Mouse (Mus musculus) adrenal gland, postnatal 4 days (tissue): Measurements from ENCODE around the gene Lrrc26. TPM values are rescaled to one million over a fixed set of nuclear protein-coding genes. Genes with fewer than 3 reads are reported as not detected.
"Not testable (repeated sequence)": the region's sequence is repeated elsewhere in the genome, so short reads cannot be mapped to it uniquely, and the experiment has no call there.

Experiments used
- DNase-seq, 2 experiments: peaks; one replicate each; pipeline ENCODE4 v3.0.0; 2021 to 2022; ENCODE audit warnings: low spot score in 2 of 2, mixed read lengths in 2 of 2
- long read RNA-seq, 2 experiments: library from polyadenylated mRNA; stranded (forward); transcript quantifications; one replicate each; pipeline ENCODE4 v2.0.0; 2021
- total RNA-seq, 2 experiments: library from RNA; stranded (reverse); gene quantifications; 2 replicates each; pipeline ENCODE4 v1.2.3; 2021

Lrrc26 gene
- total RNA-seq = not detected
- long read RNA-seq, experiment 1 = 0 reads
- long read RNA-seq, experiment 2 = 0 reads

DNA sequence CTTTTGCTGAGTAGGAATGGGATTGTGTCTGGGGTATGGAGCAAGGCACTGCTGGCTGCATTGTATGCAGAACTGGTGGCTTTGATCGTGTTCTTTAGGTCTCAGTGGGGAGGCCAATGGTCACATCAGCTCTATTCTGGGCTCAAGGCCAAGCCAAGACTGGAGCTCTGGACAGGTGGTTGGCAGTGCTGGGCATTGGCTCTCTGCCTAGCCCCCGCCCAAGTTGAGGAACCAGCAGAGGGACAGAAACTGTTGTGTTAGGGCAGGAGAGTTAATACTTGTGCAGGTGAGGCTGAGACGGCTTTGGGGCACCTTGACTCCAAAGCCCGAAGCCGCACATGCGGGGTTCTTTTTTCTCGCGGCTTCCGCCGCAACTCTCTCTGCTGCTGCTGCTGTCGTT lies at the start of gene Lrrc26:
TSS of gene Lrrc26 (plus strand) at position 265 of the 400 bp plus-strand sequence.
- no peak for DNase-seq

GRCm38 (mm10) chr2:25240310-25240709 lies 49.4 kb upstream of the Lrrc26 start:
- no peak for DNase-seq

DNA sequence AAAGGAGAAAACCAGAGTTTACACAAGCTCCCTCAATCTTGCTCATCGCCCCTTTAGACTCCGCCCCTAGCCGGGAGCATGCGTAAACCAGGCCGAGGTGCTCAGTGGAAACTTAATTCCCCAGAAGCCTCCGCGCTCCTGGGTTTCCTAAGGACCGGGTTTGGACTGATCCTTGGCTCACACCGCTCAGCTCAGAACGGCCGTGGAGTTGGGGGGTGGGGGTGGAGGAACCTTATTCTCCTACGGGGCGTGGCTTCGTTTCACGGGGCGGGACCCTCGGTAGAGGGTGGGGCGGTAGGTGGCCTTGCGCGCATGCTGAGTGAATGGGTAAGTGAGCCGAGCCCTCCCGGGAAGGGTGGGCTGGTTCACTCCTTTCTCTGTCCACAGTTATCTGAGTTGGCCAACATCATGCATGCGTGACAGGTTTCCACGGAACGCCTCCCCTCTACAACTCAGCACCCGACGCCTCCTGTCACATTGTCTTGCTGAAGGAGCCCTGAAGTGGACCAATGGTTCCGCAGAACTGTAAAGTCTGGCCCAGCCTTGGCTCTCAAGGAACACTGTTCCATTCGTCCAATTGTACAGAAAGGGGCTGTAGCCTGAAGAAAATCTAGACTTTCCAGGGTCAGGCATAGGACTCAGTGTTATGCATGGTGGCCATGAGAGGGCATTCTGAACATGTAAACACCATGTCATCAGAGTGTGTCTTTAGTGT lies 48.8 kb upstream of the Lrrc26 start:
- DNase-seq = peak; percentile 32 to 49

DNA sequence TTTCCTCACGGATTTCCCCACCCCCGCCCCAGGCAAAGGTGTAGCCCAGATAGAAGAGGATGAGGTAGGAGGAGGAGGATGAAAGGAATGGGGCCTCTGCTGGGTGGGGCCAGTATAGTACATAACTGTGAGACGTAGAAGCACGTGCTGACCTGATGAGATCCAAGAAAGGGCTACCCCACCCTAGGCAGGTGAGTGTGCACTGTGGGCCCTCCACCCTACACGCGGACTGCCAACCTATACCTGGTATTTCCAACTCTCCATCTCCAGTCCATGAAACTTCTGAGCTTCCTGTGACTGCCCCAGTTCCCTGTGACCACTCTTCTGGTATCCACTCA lies 48.3 kb upstream of the Lrrc26 start:
- DNase-seq = no peak

GRCm38 (mm10) chr2:25242101-25242506 lies 47.6 kb upstream of the Lrrc26 start, which contains the start of the genes Rnf208 and Cysrt1:
Gene Rnf208 (plus strand): TSS chr2:25242255.
Gene Cysrt1 (minus strand): TSS chr2:25242452.
- DNase-seq = no peak

- DNase-seq = no peak
Measured at GRCm38 (mm10) chr2:25243342-25243741, 46.4 kb upstream of the Lrrc26 start.

- DNase-seq = no peak
Measured at GRCm38 (mm10) chr2:25244144-25244543, 45.6 kb upstream of the Lrrc26 start.

GRCm38 (mm10) chr2:25246183-25247072 lies 43.3 kb upstream of the Lrrc26 start, which contains the start of gene AL732309.1:
Gene AL732309.1 (minus strand): TSS chr2:25246863.
- no peak for DNase-seq

- no peak for DNase-seq
Measured at GRCm38 (mm10) chr2:25252331-25252730, 37.4 kb upstream of the Lrrc26 start.

- peak; percentile 63 to 79 for DNase-seq
Measured at GRCm38 (mm10) chr2:25255284-25255779, 34.4 kb upstream of the Lrrc26 start, which contains the start of gene Tmem203. Gene Tmem203 (plus strand): TSS chr2:25255439.

- not testable (repeated sequence) for DNase-seq
Measured at GRCm38 (mm10) chr2:25256443-25257109, 33.1 kb upstream of the Lrrc26 start.

GRCm38 (mm10) chr2:25257250-25257649 lies 32.5 kb upstream of the Lrrc26 start:
- DNase-seq = not testable (repeated sequence)

GRCm38 (mm10) chr2:25258887-25259286 lies 30.8 kb upstream of the Lrrc26 start:
- no peak for DNase-seq

DNA sequence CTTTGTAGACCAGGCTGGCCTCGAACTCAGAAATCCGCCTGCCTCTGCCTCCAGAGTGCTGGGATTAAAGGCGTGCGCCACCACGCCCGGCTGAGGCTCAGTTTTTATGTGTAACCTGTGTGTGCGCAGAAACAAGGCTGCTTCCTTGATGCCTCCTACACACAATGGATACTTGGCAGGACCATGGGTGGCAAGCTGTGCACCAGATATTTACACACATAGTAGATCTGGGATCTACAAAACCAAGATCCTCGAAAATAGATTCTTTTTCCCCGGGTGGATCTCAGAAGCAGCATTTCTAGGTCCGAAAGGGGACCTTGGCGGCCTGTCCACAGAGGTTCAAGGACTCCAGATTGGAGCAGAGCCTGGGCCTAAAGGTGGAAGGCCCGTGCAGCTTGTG lies 27.8 kb upstream of the Lrrc26 start:
- DNase-seq = no peak

- peak; percentile 80 to 91 for DNase-seq
Measured at GRCm38 (mm10) chr2:25262291-25262767, 27.4 kb upstream of the Lrrc26 start, which contains the start of gene Tprn. Gene Tprn (plus strand): TSS chr2:25262618.

GRCm38 (mm10) chr2:25262795-25263622 lies 26.7 kb upstream of the Lrrc26 start:
- no peak for DNase-seq

DNA sequence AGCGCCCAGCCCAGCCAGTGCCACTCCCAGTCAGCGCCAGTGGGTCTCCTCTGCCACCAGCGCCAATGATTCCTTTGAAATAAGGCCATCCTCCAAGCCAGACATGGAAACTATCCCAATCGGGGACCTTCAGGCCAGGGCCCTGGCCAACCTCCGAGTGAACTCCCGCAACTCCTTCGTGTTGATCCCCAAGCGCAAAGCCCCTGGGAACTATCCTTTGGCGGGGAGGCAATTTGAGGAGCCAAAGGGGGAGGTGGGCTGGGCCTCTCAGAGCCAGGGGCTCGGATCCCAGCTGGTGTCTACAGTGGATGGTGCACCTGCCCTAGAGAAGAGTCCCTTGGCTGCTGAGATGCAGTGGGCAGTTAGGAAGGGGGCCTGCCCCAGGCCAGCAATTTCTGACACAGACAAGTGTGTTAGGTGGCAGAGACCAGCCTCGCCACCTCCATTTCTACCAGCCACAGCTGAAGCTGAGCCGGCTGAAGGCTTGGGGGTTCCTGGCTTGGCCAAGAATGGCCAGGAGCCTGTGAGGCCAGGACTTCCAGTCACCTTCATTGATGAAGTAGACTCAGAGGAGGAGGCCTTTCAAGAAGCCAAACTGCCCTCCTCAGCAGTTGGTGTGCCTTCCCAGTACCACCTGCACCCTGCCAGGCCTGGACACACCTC lies 26.0 kb upstream of the Lrrc26 start:
- DNase-seq = no peak

DNA sequence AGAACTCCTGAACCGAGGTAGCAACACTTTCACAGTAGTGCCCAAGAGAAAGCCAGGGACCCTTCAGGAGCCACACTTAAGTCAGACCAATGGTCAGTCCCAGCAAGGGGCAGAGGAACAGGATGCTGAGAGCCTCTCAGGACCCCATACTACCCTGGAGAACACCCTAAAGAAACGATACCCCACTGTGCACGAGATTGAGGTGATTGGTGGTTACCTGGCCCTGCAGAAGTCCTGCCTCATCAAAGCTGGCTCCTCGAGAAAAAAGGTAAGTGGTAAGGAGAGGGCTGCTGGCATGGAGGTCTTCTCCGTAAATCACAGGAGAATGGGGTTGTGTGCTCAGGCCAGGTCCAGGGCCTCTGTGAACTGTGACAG lies 25.4 kb upstream of the Lrrc26 start:
- no peak for DNase-seq

GRCm38 (mm10) chr2:25264851-25265250 lies 24.9 kb upstream of the Lrrc26 start:
- DNase-seq = no peak
